Mouse (Mus musculus): ENCODE measurements around the gene Ccdc88c. TPM values are rescaled to one million over a fixed set of nuclear protein-coding genes. Genes with fewer than 3 reads are reported as not detected.

The Ccdc88c gene
- polyA plus RNA-seq, 1 experiment from 2014 or later = 16.7 TPM

DNA sequence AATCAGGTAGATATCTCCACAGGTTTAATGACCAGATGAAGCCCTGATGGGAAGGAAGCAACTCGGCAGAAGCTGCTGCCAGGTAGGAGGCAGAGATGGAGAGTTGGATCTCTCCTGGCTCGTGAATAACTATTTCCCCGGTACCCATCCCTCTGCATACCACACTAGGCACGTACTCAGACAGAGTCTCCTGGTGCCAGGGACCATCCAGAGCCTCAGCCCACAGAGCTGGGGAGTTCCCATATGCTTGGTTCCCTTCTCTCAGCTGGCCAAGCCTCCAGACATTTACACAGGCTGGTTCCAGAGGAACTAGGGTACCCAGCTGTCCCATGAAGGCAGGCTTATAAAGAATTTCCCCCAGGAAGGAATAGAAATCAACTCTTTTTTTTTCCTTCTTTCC lies 142.0 kb downstream of the Ccdc88c start:
- Histone ChIP-seq H3K36me3 (ENCODE audit: control insufficient read depth, insufficient read depth, low read length) (no peaks in the 10 kb centered on the region), H3K4me2 (ENCODE audit: low read length) (no peak overlapping the region), H3K9ac (replicated peaks; ENCODE audit: low read length) (no peak overlapping the region), H3K27me3 (ENCODE audit: control insufficient read depth, insufficient read depth, low read length) (no peaks in the 10 kb centered on the region), H3K9me3 (ENCODE audit: control insufficient read depth, low read length) (no peaks in the 10 kb centered on the region), H3K4me1 (ENCODE audit: control insufficient read depth, insufficient read depth, low read length) (no peaks in the 10 kb centered on the region), H3K4me3 (replicated peaks; ENCODE audit: low read depth, low read length) (no peak overlapping the region), H3K27ac (replicated peaks; ENCODE audit: low read depth, low read length) (no peak overlapping the region)
- WGBS = 90% methylated on average over 4 of the region's 4 CpGs
- ATAC-seq (ENCODE audit: low FRiP score, low TSS enrichment) (no peak), DNase-seq (no peak)

DNA sequence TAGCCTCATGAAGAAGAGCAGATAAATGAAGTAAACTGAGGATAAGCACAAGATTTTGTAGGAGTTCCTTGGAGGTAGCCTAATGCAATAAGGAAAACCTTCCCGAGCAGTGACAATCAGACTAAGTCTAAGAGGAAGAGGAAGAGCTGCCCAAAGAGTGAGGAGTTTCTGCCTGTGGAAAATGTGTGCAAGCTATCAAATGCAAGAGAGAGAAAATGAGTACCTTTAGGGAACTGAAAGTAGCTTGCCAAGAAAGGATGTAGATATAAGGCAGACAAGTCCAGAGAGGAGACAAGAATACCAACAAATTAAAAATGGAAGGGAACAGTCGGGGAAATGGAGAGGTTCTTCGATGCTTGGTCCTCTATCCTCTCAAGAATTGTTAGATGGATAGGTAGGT lies 143.3 kb downstream of the Ccdc88c start:
- H3K4me3 ChIP-seq (replicated peaks; ENCODE audit: low read depth, low read length) = no peak overlapping the region
- WGBS = 92% methylated on average over 3 of the region's 3 CpGs
- no peak overlapping the region for H3K9ac ChIP-seq (replicated peaks; ENCODE audit: low read length)
- DNase-seq (no peak), ATAC-seq (ENCODE audit: low FRiP score, low TSS enrichment) (no peak)
- H3K27me3 ChIP-seq (ENCODE audit: control insufficient read depth, insufficient read depth, low read length) = no peaks in the 10 kb centered on the region
- no peak overlapping the region for H3K4me2 ChIP-seq (ENCODE audit: low read length)
- H3K9me3 ChIP-seq (ENCODE audit: control insufficient read depth, low read length) = no peaks in the 10 kb centered on the region
- no peaks in the 10 kb centered on the region for H3K4me1 ChIP-seq (ENCODE audit: control insufficient read depth, insufficient read depth, low read length)
- no peak overlapping the region for H3K27ac ChIP-seq (replicated peaks; ENCODE audit: low read depth, low read length)
- H3K36me3 ChIP-seq (ENCODE audit: control insufficient read depth, insufficient read depth, low read length) = no peaks in the 10 kb centered on the region

DNA sequence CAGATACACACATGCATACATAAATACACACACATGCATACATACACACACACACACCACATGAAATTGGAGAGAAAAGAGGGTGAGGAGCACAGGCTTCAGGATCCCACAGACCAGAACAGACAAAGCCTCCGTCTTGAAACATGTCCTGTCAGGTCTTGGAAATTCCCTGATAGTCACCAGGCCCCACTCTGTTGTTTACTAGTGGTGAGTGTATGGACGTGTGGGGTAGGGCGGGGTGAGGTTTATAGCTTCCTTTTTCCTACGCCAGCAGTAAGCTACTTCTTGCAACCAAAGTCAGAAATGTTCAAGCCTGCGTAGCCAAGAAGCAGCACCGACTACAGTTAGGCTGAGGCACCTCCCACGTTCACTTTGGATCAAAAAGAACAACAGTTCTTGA lies 145.7 kb downstream of the Ccdc88c start:
- Histone ChIP-seq H3K27me3 (ENCODE audit: control insufficient read depth, insufficient read depth, low read length) (no peaks in the 10 kb centered on the region), H3K36me3 (ENCODE audit: control insufficient read depth, insufficient read depth, low read length) (no peaks in the 10 kb centered on the region), H3K27ac (replicated peaks; ENCODE audit: low read depth, low read length) (no peak overlapping the region), H3K9ac (replicated peaks; ENCODE audit: low read length) (no peak overlapping the region), H3K4me3 (replicated peaks; ENCODE audit: low read depth, low read length) (no peak overlapping the region), H3K4me2 (ENCODE audit: low read length) (no peak overlapping the region), H3K9me3 (ENCODE audit: control insufficient read depth, low read length) (no peaks in the 10 kb centered on the region), H3K4me1 (ENCODE audit: control insufficient read depth, insufficient read depth, low read length) (no peaks in the 10 kb centered on the region)
- DNase-seq (no peak), ATAC-seq (ENCODE audit: low FRiP score, low TSS enrichment) (no peak)
- 78% methylated on average over 7 of the region's 7 CpGs for WGBS

DNA sequence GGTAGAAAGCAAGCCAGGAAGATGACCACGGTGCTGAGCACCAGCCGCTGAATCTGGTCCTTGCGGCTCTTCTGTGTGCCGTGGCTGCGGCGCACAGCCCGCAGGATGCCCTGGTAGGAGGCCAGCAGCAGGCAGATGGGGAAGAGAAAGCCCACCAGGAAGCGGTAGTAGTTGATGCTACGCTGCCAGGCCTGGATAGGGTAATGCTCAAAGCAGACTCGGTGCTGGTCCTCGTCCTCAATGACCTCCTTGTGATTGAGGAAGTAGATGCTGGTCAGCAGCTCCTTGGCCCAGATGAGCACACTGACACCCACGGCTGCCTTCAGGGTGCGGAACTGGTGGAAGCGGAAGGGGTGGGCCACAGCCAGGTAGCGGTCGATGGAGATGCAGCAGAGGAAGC lies 150.3 kb downstream of the Ccdc88c start:
- Histone ChIP-seq H3K9me3 (ENCODE audit: control insufficient read depth, low read length) (no peaks in the 10 kb centered on the region), H3K4me1 (ENCODE audit: control insufficient read depth, insufficient read depth, low read length) (no peaks in the 10 kb centered on the region), H3K4me2 (ENCODE audit: low read length) (no peak overlapping the region), H3K9ac (replicated peaks; ENCODE audit: low read length) (no peak overlapping the region), H3K27me3 (ENCODE audit: control insufficient read depth, insufficient read depth, low read length) (no peaks in the 10 kb centered on the region), H3K4me3 (replicated peaks; ENCODE audit: low read depth, low read length) (no peak overlapping the region), H3K27ac (replicated peaks; ENCODE audit: low read depth, low read length) (no peak overlapping the region), H3K36me3 (ENCODE audit: control insufficient read depth, insufficient read depth, low read length) (no peaks in the 10 kb centered on the region)
- WGBS = 91% methylated on average over 16 of the region's 16 CpGs
- no peak for DNase-seq
- no peak for ATAC-seq (ENCODE audit: low FRiP score, low TSS enrichment)

DNA sequence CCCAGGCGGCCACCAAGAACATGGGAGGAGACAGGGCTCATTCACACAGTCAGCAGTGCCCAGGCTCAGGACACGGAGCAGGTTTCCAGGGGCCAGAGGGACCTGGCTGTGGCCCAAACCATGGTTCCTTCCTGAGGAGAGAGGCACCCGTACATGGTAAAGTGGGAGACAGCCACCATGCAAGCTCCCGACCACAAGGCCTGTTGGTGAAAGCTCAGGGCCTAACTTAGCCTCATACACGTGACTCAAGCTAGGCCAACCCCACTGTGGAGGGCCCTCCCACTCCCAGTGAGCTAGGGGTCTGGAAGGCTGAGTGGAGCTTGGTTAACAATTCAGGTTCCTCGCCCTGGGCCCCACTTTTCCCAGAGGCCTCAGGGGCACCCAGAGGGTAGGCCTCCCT lies 150.9 kb downstream of the Ccdc88c start:
- Histone ChIP-seq H3K4me3 (replicated peaks; ENCODE audit: low read depth, low read length) (no peak overlapping the region), H3K4me1 (ENCODE audit: control insufficient read depth, insufficient read depth, low read length) (no peaks in the 10 kb centered on the region), H3K27me3 (ENCODE audit: control insufficient read depth, insufficient read depth, low read length) (no peaks in the 10 kb centered on the region), H3K9me3 (ENCODE audit: control insufficient read depth, low read length) (no peaks in the 10 kb centered on the region), H3K27ac (replicated peaks; ENCODE audit: low read depth, low read length) (no peak overlapping the region), H3K4me2 (ENCODE audit: low read length) (no peak overlapping the region), H3K9ac (replicated peaks; ENCODE audit: low read length) (no peak overlapping the region), H3K36me3 (ENCODE audit: control insufficient read depth, insufficient read depth, low read length) (no peaks in the 10 kb centered on the region)
- 75% methylated on average over 6 of the region's 6 CpGs for WGBS
- ATAC-seq (ENCODE audit: low FRiP score, low TSS enrichment) = no peak
- DNase-seq = no peak

DNA sequence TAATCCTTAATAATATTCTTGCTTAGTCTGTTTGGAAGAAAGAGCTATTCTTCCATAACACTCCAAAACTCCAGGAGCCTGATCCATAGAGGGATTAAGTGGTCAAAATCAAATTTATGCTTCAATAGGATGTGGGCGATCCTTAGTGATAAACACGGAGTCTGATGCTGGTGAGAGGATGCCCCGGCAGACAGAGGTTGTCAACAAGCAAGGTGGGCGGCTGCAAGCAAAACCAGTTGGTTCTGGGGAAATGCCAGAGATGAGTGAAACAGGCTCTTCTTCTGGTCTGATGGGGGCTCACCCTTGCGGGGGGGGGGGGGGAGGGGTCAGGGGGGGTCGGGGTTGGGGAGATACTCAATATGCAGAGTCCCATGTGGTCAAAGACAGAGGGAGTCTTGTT lies 152.9 kb downstream of the Ccdc88c start:
- Histone ChIP-seq H3K36me3 (ENCODE audit: control insufficient read depth, insufficient read depth, low read length) (no peaks in the 10 kb centered on the region), H3K27me3 (ENCODE audit: control insufficient read depth, insufficient read depth, low read length) (no peaks in the 10 kb centered on the region), H3K4me1 (ENCODE audit: control insufficient read depth, insufficient read depth, low read length) (no peaks in the 10 kb centered on the region), H3K27ac (replicated peaks; ENCODE audit: low read depth, low read length) (no peak overlapping the region), H3K9me3 (ENCODE audit: control insufficient read depth, low read length) (no peaks in the 10 kb centered on the region), H3K4me3 (replicated peaks; ENCODE audit: low read depth, low read length) (no peak overlapping the region), H3K9ac (replicated peaks; ENCODE audit: low read length) (no peak overlapping the region), H3K4me2 (ENCODE audit: low read length) (no peak overlapping the region)
- ATAC-seq (ENCODE audit: low FRiP score, low TSS enrichment) (no peak), DNase-seq (no peak)
- WGBS = 77% methylated on average over 5 of the region's 6 CpGs

DNA sequence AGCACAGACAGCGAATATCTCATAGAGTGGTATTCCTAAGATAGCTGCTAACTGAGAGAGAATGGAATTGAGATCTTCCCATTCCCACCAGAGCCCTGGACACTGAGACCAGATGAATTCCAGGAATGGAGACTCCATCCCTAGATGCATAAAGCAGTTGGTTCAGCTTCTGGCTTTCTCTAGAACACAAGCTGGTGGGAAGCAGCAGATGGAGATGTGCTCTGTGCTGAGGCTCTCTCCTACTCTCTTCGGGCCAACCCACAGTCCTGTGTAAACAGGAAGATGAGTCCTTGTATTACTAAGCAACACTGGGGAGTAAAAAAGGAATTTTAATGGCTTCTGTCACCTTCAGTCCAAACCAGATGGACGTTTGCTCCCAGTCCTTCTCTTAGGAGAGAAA lies 153.3 kb downstream of the Ccdc88c start:
- Histone ChIP-seq H3K27me3 (ENCODE audit: control insufficient read depth, insufficient read depth, low read length) (no peaks in the 10 kb centered on the region), H3K9me3 (ENCODE audit: control insufficient read depth, low read length) (no peaks in the 10 kb centered on the region), H3K4me1 (ENCODE audit: control insufficient read depth, insufficient read depth, low read length) (no peaks in the 10 kb centered on the region), H3K9ac (replicated peaks; ENCODE audit: low read length) (no peak overlapping the region), H3K4me2 (ENCODE audit: low read length) (no peak overlapping the region), H3K27ac (replicated peaks; ENCODE audit: low read depth, low read length) (no peak overlapping the region), H3K36me3 (ENCODE audit: control insufficient read depth, insufficient read depth, low read length) (no peaks in the 10 kb centered on the region), H3K4me3 (replicated peaks; ENCODE audit: low read depth, low read length) (no peak overlapping the region)
- 64% methylated on average over 3 of the region's 3 CpGs for WGBS
- DNase-seq = no peak
- no peak for ATAC-seq (ENCODE audit: low FRiP score, low TSS enrichment)

DNA sequence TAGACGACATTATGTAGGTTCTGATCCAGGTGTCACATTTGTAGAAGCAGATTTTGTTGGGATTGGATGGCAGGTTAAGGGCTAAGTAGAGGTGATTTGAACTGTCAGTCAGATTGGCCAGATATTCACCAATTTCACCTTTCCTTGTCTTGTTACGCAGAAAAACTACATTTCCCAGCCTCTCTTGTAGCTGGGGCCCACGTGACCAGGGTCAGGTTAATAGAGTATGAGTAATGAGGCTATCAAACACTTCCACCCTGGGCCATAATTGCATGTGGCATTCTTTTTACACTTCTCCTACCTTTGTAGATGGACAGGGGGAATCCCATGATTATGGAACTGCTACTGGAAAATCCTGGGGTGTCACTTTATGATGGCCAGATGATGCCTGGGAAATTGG lies 155.2 kb downstream of the Ccdc88c start:
- DNase-seq (no peak), ATAC-seq (ENCODE audit: low FRiP score, low TSS enrichment) (no peak)
- Histone ChIP-seq H3K4me3 (replicated peaks; ENCODE audit: low read depth, low read length) (no peak overlapping the region), H3K9ac (replicated peaks; ENCODE audit: low read length) (no peak overlapping the region), H3K4me1 (ENCODE audit: control insufficient read depth, insufficient read depth, low read length) (no peaks in the 10 kb centered on the region), H3K9me3 (ENCODE audit: control insufficient read depth, low read length) (peaks cover 2% of the 10 kb centered on the region; the same call in 1 of the 2 replicates), H3K4me2 (ENCODE audit: low read length) (no peak overlapping the region), H3K27ac (replicated peaks; ENCODE audit: low read depth, low read length) (no peak overlapping the region), H3K27me3 (ENCODE audit: control insufficient read depth, insufficient read depth, low read length) (no peaks in the 10 kb centered on the region), H3K36me3 (ENCODE audit: control insufficient read depth, insufficient read depth, low read length) (no peaks in the 10 kb centered on the region)
- 87% methylated on average over 3 of the region's 3 CpGs for WGBS

DNA sequence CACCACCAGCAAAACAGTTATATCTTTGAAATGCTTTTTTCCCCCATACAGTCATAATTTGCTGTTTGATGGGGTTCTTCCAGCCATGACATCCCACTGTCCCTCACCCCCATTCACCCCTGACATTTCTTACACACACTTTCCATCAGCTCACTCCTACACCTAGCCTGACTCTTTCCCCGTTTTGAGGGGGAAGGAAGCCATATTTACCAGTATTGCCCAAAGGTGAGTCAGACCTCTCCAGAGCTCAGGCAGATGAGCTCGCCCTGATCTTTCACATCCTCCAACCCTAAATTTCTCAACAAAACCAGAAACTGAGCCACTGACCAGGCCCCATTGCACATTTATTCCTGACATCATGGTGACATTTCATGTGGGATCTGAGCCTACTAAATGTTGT lies 157.0 kb downstream of the Ccdc88c start:
- DNase-seq (no peak), ATAC-seq (ENCODE audit: low FRiP score, low TSS enrichment) (no peak)
- H3K4me1 ChIP-seq (ENCODE audit: control insufficient read depth, insufficient read depth, low read length) = no peaks in the 10 kb centered on the region
- H3K4me3 ChIP-seq (replicated peaks; ENCODE audit: low read depth, low read length) = no peak overlapping the region
- H3K9me3 ChIP-seq (ENCODE audit: control insufficient read depth, low read length) = peaks cover 2% of the 10 kb centered on the region; the same call in 1 of the 2 replicates
- H3K27ac ChIP-seq (replicated peaks; ENCODE audit: low read depth, low read length) = no peak overlapping the region
- no peak overlapping the region for H3K9ac ChIP-seq (replicated peaks; ENCODE audit: low read length)
- WGBS = 87% methylated on average over 2 of the region's 2 CpGs
- H3K36me3 ChIP-seq (ENCODE audit: control insufficient read depth, insufficient read depth, low read length) = no peaks in the 10 kb centered on the region
- H3K4me2 ChIP-seq (ENCODE audit: low read length) = no peak overlapping the region
- H3K27me3 ChIP-seq (ENCODE audit: control insufficient read depth, insufficient read depth, low read length) = no peaks in the 10 kb centered on the region

Measured in midbrain, embryonic 14.5 days (tissue).